Mouse (Mus musculus): ENCODE data around the gene Gm49510.

The Gm49510 gene

GRCm38 (mm10) chr15:78899409-78899739, at the start of gene Gm49510:
TSS of gene Gm49510 (plus strand) at chr15:78899667.
- DNase-seq (ENCODE audit: low read depth in 2 of 2, low spot score in 2 of 2): no peak

GRCm38 (mm10) chr15:78850059-78850824, 49.2 kb upstream of the Gm49510 start:
- DNase-seq (ENCODE audit: low read depth in 2 of 2, low spot score in 2 of 2): no peak

GRCm38 (mm10) chr15:78850944-78851343, 48.5 kb upstream of the Gm49510 start:
- DNase-seq (ENCODE audit: low read depth in 2 of 2, low spot score in 2 of 2): no peak

GRCm38 (mm10) chr15:78851505-78852153, 47.8 kb upstream of the Gm49510 start:
- peak; percentile 89 to 93 for DNase-seq (ENCODE audit: low read depth in 2 of 2, low spot score in 2 of 2)

- no peak for DNase-seq (ENCODE audit: low read depth in 2 of 2, low spot score in 2 of 2)
Observed at GRCm38 (mm10) chr15:78855303-78855965, 44.0 kb upstream of the Gm49510 start, which contains the start of gene Lgals2. TSS of gene Lgals2 (minus strand) at chr15:78855529.

GRCm38 (mm10) chr15:78857009-78857408, 42.5 kb upstream of the Gm49510 start:
- DNase-seq (ENCODE audit: low read depth in 2 of 2, low spot score in 2 of 2): no peak

GRCm38 (mm10) chr15:78859311-78859710, 40.2 kb upstream of the Gm49510 start:
- no peak for DNase-seq (ENCODE audit: low read depth in 2 of 2, low spot score in 2 of 2)

GRCm38 (mm10) chr15:78859714-78860113, 39.8 kb upstream of the Gm49510 start:
- no peak for DNase-seq (ENCODE audit: low read depth in 2 of 2, low spot score in 2 of 2)

GRCm38 (mm10) chr15:78862280-78862679, 37.2 kb upstream of the Gm49510 start:
- no peak for DNase-seq (ENCODE audit: low read depth in 2 of 2, low spot score in 2 of 2)

- no peak for DNase-seq (ENCODE audit: low read depth in 2 of 2, low spot score in 2 of 2)
Observed at GRCm38 (mm10) chr15:78863154-78863553, 36.3 kb upstream of the Gm49510 start.

GRCm38 (mm10) chr15:78863852-78864253, 35.6 kb upstream of the Gm49510 start:
- DNase-seq (ENCODE audit: low read depth in 2 of 2, low spot score in 2 of 2): no peak

- DNase-seq (ENCODE audit: low read depth in 2 of 2, low spot score in 2 of 2): no peak
Observed at GRCm38 (mm10) chr15:78868398-78868797, 31.1 kb upstream of the Gm49510 start.

GRCm38 (mm10) chr15:78868826-78869233, 30.6 kb upstream of the Gm49510 start:
- no peak for DNase-seq (ENCODE audit: low read depth in 2 of 2, low spot score in 2 of 2)

- DNase-seq (ENCODE audit: low read depth in 2 of 2, low spot score in 2 of 2): peak; percentile 35 to 40
Observed at GRCm38 (mm10) chr15:78869775-78870174, 29.7 kb upstream of the Gm49510 start.

- DNase-seq (ENCODE audit: low read depth in 2 of 2, low spot score in 2 of 2): no peak
Observed at GRCm38 (mm10) chr15:78872021-78872608, 27.4 kb upstream of the Gm49510 start.

- DNase-seq (ENCODE audit: low read depth in 2 of 2, low spot score in 2 of 2): no peak
Observed at GRCm38 (mm10) chr15:78873803-78874435, 25.5 kb upstream of the Gm49510 start.

- DNase-seq (ENCODE audit: low read depth in 2 of 2, low spot score in 2 of 2): no peak
Observed at GRCm38 (mm10) chr15:78874989-78875388, 24.5 kb upstream of the Gm49510 start.

GRCm38 (mm10) chr15:78875537-78875936, 23.9 kb upstream of the Gm49510 start:
- no peak for DNase-seq (ENCODE audit: low read depth in 2 of 2, low spot score in 2 of 2)

- peak in 1 of 2 experiments; percentile 37 for DNase-seq (ENCODE audit: low read depth in 2 of 2, low spot score in 2 of 2)
Observed at GRCm38 (mm10) chr15:78876258-78876696, 23.2 kb upstream of the Gm49510 start.

GRCm38 (mm10) chr15:78876991-78877809, 22.3 kb upstream of the Gm49510 start, which contains the start of gene Gga1:
TSS of gene Gga1 (plus strand) at chr15:78877190.
- DNase-seq (ENCODE audit: low read depth in 2 of 2, low spot score in 2 of 2): peak; percentile 94

All from CD8-positive naive resting alpha-beta T cell, adult 2 months (primary cell).